ENCODE assay signal across 7 mouse cellular contexts in the genomic region with DNA sequence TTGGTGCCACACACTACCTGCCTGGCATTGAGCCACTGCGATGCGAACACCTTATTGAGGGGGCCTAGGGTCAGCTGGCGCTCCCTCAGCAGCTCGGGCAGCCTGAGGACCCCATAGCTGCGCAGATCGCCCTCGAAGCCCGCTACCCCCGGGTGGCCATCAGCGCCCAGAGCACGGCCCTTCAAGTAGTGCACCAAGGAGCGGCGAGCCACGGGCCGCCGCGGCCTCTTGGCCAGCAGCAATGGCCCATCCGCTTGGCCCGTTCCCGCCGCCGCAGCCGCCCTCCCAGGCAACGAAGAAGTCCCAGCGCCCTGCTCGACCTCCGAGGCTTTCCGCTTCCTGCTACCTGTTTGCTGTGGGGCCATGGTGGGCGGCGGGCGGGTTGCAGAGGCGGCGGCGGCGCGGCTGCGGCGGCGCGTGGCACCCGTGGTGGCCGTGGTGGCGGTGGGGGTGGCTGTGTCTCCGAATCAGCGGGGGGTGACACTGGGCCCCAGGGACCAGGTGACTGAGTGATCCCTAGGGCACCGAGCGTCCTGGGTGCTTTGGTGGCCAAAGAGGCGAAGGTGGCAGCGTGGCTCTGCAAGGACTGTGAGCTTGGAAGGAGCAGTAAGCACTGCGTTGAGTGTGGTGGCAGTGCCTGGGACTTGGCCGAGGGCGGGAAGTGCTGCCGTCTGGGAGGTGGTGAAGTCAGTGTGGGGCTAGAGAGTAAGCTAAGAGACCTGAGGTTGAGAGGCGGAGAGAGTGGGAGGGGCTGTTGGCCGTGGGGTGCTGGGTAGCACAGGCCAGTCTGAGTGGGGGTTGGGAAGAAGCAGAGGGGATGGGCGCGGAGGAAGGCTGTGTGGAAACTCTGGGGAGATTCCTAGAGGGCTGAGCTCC. TPM values are rescaled to one million over a fixed set of nuclear protein-coding genes. Genes with fewer than 3 reads are reported as not detected.
DNase-seq lines count a peak whose midpoint lies in the region; ATAC-seq and TF ChIP-seq lines count a peak whose summit lies in the region.

A gene (minus strand): TSS at position 697 of the 876 bp plus-strand sequence.

- H3K27me3 ChIP-seq in embryonic facial prominence, embryonic 12.5 days, result no peaks in the 10 kb centered on the region
- no peaks in the 10 kb centered on the region for H3K27me3 ChIP-seq in hindbrain, embryonic 12.5 days
- H3K27me3 ChIP-seq in limb, embryonic 14.5 days (ENCODE audit: control insufficient read depth, insufficient read depth, low read length), result no peaks in the 10 kb centered on the region
- no peaks in the 10 kb centered on the region for H3K27me3 ChIP-seq in neural tube, embryonic 13.5 days

- H3K4me3 ChIP-seq in embryonic facial prominence, embryonic 12.5 days, result peak within 1 kb of the TSS; percentile 48
- H3K4me3 ChIP-seq in hindbrain, embryonic 12.5 days, result peak within 1 kb of the TSS; percentile 50
- peak within 1 kb of the TSS; percentile 50 for H3K4me3 ChIP-seq in limb, embryonic 14.5 days (replicated peaks; ENCODE audit: low read length)
- H3K4me3 ChIP-seq in neural tube, embryonic 13.5 days, result peak within 1 kb of the TSS; percentile 52

- ATAC-seq in embryonic facial prominence, embryonic 12.5 days (ENCODE audit: insufficient number of reproducible peaks, insufficient read depth, low FRiP score, low TSS enrichment), result peak; percentile 79
- ATAC-seq in hindbrain, embryonic 12.5 days (ENCODE audit: low FRiP score), result peak; percentile 80
- ATAC-seq in limb, embryonic 14.5 days (ENCODE audit: low FRiP score, low read depth), result peak; percentile 87
- peak; percentile 81 for ATAC-seq in neural tube, embryonic 13.5 days (ENCODE audit: low read depth)
- ATAC-seq in activated CD4-positive, CD25-positive, alpha-beta regulatory T cell, adult 4 months, result no peak

- DNase-seq in urinary bladder, postnatal 14 days (ENCODE audit: low spot score), result peak; percentile 3
- DNase-seq in urinary bladder, postnatal 10 days (ENCODE audit: low spot score), result no peak
- peak; percentile 59 for DNase-seq in limb, embryonic 14.5 days (ENCODE audit: low spot score)

- peak within 1 kb of the TSS; percentile 58 for H3K4me2 ChIP-seq in embryonic facial prominence, embryonic 12.5 days (replicated peaks)
- peak within 1 kb of the TSS; percentile 69 for H3K4me2 ChIP-seq in hindbrain, embryonic 12.5 days (replicated peaks)
- H3K4me2 ChIP-seq in limb, embryonic 14.5 days (replicated peaks; ENCODE audit: low read depth, low read length, severe bottlenecking), result peak within 1 kb of the TSS; percentile 58
- peak within 1 kb of the TSS; percentile 65 for H3K4me2 ChIP-seq in neural tube, embryonic 13.5 days

- no peaks in the 10 kb centered on the region for H3K36me3 ChIP-seq in embryonic facial prominence, embryonic 12.5 days
- no peaks in the 10 kb centered on the region for H3K36me3 ChIP-seq in hindbrain, embryonic 12.5 days
- H3K36me3 ChIP-seq in limb, embryonic 14.5 days (ENCODE audit: control insufficient read depth, insufficient read depth, low read length), result no peaks in the 10 kb centered on the region
- no peaks in the 10 kb centered on the region for H3K36me3 ChIP-seq in neural tube, embryonic 13.5 days

- H3K9ac ChIP-seq in embryonic facial prominence, embryonic 12.5 days, result peak within 1 kb of the TSS; percentile 61
- peak within 1 kb of the TSS; percentile 50 for H3K9ac ChIP-seq in hindbrain, embryonic 12.5 days
- peak within 1 kb of the TSS; percentile 70 for H3K9ac ChIP-seq in limb, embryonic 14.5 days (ENCODE audit: low read depth, low read length, severe bottlenecking)
- peak within 1 kb of the TSS; percentile 61 for H3K9ac ChIP-seq in neural tube, embryonic 13.5 days

- no peak within 1 kb of the TSS for H3K27ac ChIP-seq in embryonic facial prominence, embryonic 12.5 days
- H3K27ac ChIP-seq in hindbrain, embryonic 12.5 days, result no peak within 1 kb of the TSS
- no peak within 1 kb of the TSS for H3K27ac ChIP-seq in limb, embryonic 14.5 days (replicated peaks; ENCODE audit: low read depth, low read length)
- no peak within 1 kb of the TSS for H3K27ac ChIP-seq in neural tube, embryonic 13.5 days (replicated peaks)

- H3K4me1 ChIP-seq in embryonic facial prominence, embryonic 12.5 days, result no peaks in the 10 kb centered on the region
- no peaks in the 10 kb centered on the region for H3K4me1 ChIP-seq in hindbrain, embryonic 12.5 days
- H3K4me1 ChIP-seq in limb, embryonic 14.5 days (ENCODE audit: control insufficient read depth, insufficient read depth, low read length), result no peaks in the 10 kb centered on the region
- H3K4me1 ChIP-seq in neural tube, embryonic 13.5 days (replicated peaks), result no peaks in the 10 kb centered on the region

- TF ChIP-seq POLR2A in limb, embryonic 14.5 days (IDR thresholded peaks at IDR 0.05; ENCODE audit: borderline replicate concordance, extremely low read depth, insufficient read depth, insufficient read length), result 0 out of 2 replicates have a peak, but pooled peaks have one; percentile 22

- whole genome bisulfite sequencing in embryonic facial prominence, embryonic 12.5 days, result 19% methylated on average over 51 of the region's 57 CpGs
- 16% methylated on average over 50 of the region's 57 CpGs for WGBS in hindbrain, embryonic 12.5 days
- WGBS in limb, embryonic 14.5 days, result 20% methylated on average over 26 of the region's 57 CpGs
- 24% methylated on average over 48 of the region's 57 CpGs for WGBS in neural tube, embryonic 13.5 days

- no peaks in the 10 kb centered on the region for H3K9me3 ChIP-seq in embryonic facial prominence, embryonic 12.5 days
- H3K9me3 ChIP-seq in hindbrain, embryonic 12.5 days (replicated peaks), result no peaks in the 10 kb centered on the region; the same call in 1 of the 2 replicates
- H3K9me3 ChIP-seq in limb, embryonic 14.5 days (ENCODE audit: control insufficient read depth, low read length), result no peaks in the 10 kb centered on the region
- H3K9me3 ChIP-seq in neural tube, embryonic 13.5 days, result no peaks in the 10 kb centered on the region

RNA-seq across cellular contexts. Expression of the gene that starts here (rescaled TPM):
- 2.9 and 3.1 TPM in 2 replicates for polyA plus RNA-seq in embryonic facial prominence, embryonic 12.5 days (2016; fragmentation: Nextera tagmentation; extraction: Ambion mirVana)
- polyA plus RNA-seq in hindbrain, embryonic 12.5 days (2016; fragmentation: Nextera tagmentation; extraction: Ambion mirVana), result 1.7 TPM in 2 replicates
- polyA plus RNA-seq in limb, embryonic 14.5 days (2012; rRNA removed), result 2.5 and 3.4 TPM in 2 replicates
- 1.6 and 1.9 TPM in 2 replicates for polyA plus RNA-seq in limb, embryonic 14.5 days (2014; fragmentation: Nextera tagmentation; extraction: Ambion mirVana)
- 0.89 and 1.2 TPM in 2 replicates for polyA plus RNA-seq in neural tube, embryonic 13.5 days (2015; fragmentation: Nextera tagmentation; extraction: Ambion mirVana)
- polyA plus RNA-seq in activated CD4-positive, CD25-positive, alpha-beta regulatory T cell, adult 4 months (2017; shearing (Covaris generic)), result not detected
